Mouse (Mus musculus) olfactory bulb, adult 2 months (tissue): Measurements from ENCODE around the gene Ethe1.

Experiments
- CTCF ChIP-seq: fragments of 200-500 bp; IDR thresholded peaks from 2 replicates; pipeline ENCODE4 v1.5.1; 2012; ENCODE audit warnings: low read depth, mild to moderate bottlenecking, low read length, moderate library complexity; ENCODE audit not compliant: insufficient read depth
- POLR2A ChIP-seq: fragments of 200-500 bp; IDR thresholded peaks from 2 replicates; pipeline ENCODE4 v1.6.1; 2012; ENCODE audit warnings: mild to moderate bottlenecking, low read depth, low read length, moderate library complexity; ENCODE audit not compliant: insufficient read depth

DNA sequence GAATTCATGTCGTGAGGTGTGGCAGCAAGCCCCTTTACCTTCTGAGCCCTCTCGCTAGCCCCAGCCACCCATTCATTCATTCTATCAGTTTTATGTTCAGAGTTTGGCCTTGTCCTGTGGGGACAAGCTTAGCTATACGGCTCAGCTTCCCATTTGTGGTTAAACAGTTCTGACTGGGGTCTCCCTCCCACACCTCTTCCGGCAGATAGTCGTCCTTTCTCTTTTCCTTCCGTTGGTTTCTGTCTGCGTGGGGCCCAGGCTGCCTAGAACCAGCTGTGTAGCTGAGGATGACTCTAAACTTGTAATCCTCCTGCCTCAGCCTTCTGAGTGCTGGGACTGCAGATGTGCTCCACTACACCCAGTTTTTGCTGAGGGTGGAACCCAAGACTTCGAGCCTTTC, 30.4 kb downstream of the Ethe1 start:
- TF ChIP-seq POLR2A: no peak
- no peak for TF ChIP-seq CTCF
